Mouse (Mus musculus): ENCODE data around the gene Tmem115.

DNA sequence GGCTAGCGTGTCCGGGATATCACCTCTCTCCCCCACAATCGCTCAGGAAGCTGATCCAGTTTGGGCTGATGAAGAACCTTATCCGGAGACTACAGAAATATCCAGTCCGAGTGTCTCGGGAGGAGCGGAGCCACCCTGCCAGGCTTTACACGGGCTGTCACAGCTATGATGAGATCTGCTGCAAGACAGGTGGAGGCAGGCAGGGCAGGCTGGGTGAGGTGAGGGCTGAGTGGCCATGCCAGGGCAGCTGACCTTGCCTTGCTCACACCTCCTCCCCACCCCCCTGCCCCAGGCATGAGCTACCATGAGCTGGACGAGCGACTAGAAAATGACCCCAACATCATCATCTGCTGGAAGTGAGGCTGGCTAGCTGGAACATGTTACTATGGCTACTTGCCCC lies 11.5 kb downstream of the Tmem115 start:
- TF ChIP-seq ZC3H11A (IDR thresholded peaks at IDR 0.05; ENCODE audit: borderline replicate concordance, low read depth, low read length) = no peak
- no peak for TF ChIP-seq MAFK (IDR thresholded peaks at IDR 0.05; ENCODE audit: insufficient read depth, low read depth, low read length)
- no peak for TF ChIP-seq CHD2 (IDR thresholded peaks at IDR 0.05; ENCODE audit: low read depth, low read length)
- TF ChIP-seq HCFC1 (IDR thresholded peaks at IDR 0.05; ENCODE audit: borderline replicate concordance, insufficient read depth, low read length) = no peak
